8 mouse cellular contexts compared by ENCODE assay signal in genomic region chr19:60860868-60861700, GRCm38 (mm10). TPM values are rescaled to one million over a fixed set of nuclear protein-coding genes. Genes with fewer than 3 reads are reported as not detected.
DNase-seq lines count a peak whose midpoint lies in the region; ATAC-seq lines count a peak whose summit lies in the region.

Gene Sfxn4 (minus strand): TSS chr19:60861479.

- intact Hi-C loops in left cerebral cortex, postnatal 10 days (cut with DNase I): no loop called here

- peak; percentile 84 for DNase-seq in adipocyte (ENCODE audit: low spot score)
- DNase-seq in embryo, embryonic 10 days (ENCODE audit: low spot score): peak; percentile 94
- peak; percentile 82 for DNase-seq in gastrocnemius, postnatal 10 days
- DNase-seq in left cerebral cortex, postnatal 10 days (ENCODE audit: extremely low spot score in 1 of 2, low spot score in 2 of 2): peak; percentile 86 to 94
- peak; percentile 87 for DNase-seq in right cerebral cortex, postnatal 25 days
- peak; percentile 88 to 89 for DNase-seq in urinary bladder, postnatal 4 days (ENCODE audit: low spot score in 2 of 2)

- ATAC-seq in inflammation-experienced regulatory T-cells, adult 6 months: peak; percentile 100
- peak; percentile 100 for ATAC-seq in megakaryocyte-erythroid progenitor cell, adult 5-6 weeks (replicated peaks; ENCODE audit: low FRiP score, low TSS enrichment, poor library complexity, severe bottlenecking)

RNA-seq across cellular contexts. Expression of gene Sfxn4, which starts in this region (rescaled TPM):
- total RNA-seq in gastrocnemius, postnatal 10 days (2021): 1 to 10 TPM; 1.9 to 2.8 TPM
- polyA plus RNA-seq in inflammation-experienced regulatory T-cells, adult 6 months (2017; shearing (Covaris generic)): 1 to 10 TPM; 3.8 to 9.3 (median 6.0) TPM
- 10 to 100 TPM; 10.8 to 11.5 TPM for total RNA-seq in left cerebral cortex, postnatal 10 days (2021)
- total RNA-seq in megakaryocyte-erythroid progenitor cell, adult 5-6 weeks (2014; fragmentation: Nextera tagmentation): 2.4 and 3.2 TPM in 2 replicates
- 2.8 and 4.2 TPM in 2 replicates for total RNA-seq in megakaryocyte-erythroid progenitor cell, adult 5-6 weeks (2017)

Comparison
In these comparisons a context has a peak if more than half of its experiments do, and no peak if none do; other contexts are left out.
1. Peak in every context shown above with its lines: DNase-seq and ATAC-seq.